Mouse (Mus musculus) C2C12 (cell line): ENCODE measurements at regions not wholly inside any gene's neighbourhood (a gene's known extent, or its start where the extent isn't known, plus 50 kb on each side); places are given as distances from the start of the nearest gene placed in this dataset.

Experiments used
- H3K27me3 ChIP-seq: one replicate; pipeline ENCODE4 v1.6.1; 2011; ENCODE audit not compliant: control insufficient read depth, insufficient read depth, insufficient read length
- H3K36me3 ChIP-seq: one replicate; pipeline ENCODE4 v1.6.1; 2011; ENCODE audit not compliant: control insufficient read depth, insufficient read depth
- H3K4me3 ChIP-seq: one replicate; pipeline ENCODE4 v1.5.1; 2011; ENCODE audit warnings: mild to moderate bottlenecking, control low read depth; ENCODE audit not compliant: poor library complexity, insufficient read depth, severe bottlenecking
- H3K79me2 ChIP-seq: one replicate; pipeline ENCODE4 v1.6.1; 2011; ENCODE audit not compliant: control insufficient read depth, insufficient read depth
- H3K79me3 ChIP-seq: one replicate; pipeline ENCODE4 v1.6.1; 2011; ENCODE audit warnings: low read depth, control low read depth
- H3ac ChIP-seq: one replicate; pipeline ENCODE3; 2011; ENCODE audit warnings: low read depth; ENCODE audit not compliant: control insufficient read depth, insufficient read length
- CEBPB ChIP-seq: IDR thresholded peaks from one replicate; pipeline ENCODE4 v1.6.1; 2011; ENCODE audit warnings: low read depth, mild to moderate bottlenecking, control low read depth, moderate library complexity
- CTCF ChIP-seq: IDR thresholded peaks from one replicate; pipeline ENCODE4 v1.5.1; 2011; ENCODE audit not compliant: control insufficient read depth, insufficient read depth, insufficient read length
- FOSL1 ChIP-seq: IDR thresholded peaks from one replicate; pipeline ENCODE4 v1.8.0; 2011; ENCODE audit warnings: mild to moderate bottlenecking, low read length; ENCODE audit not compliant: poor library complexity, insufficient read depth, severe bottlenecking
- MAX ChIP-seq: IDR thresholded peaks from one replicate; pipeline ENCODE4 v1.6.1; 2011; ENCODE audit warnings: mild to moderate bottlenecking, control low read depth
- MYOD1 ChIP-seq: IDR thresholded peaks from one replicate; pipeline ENCODE4 v1.6.1; 2011; ENCODE audit warnings: low read depth; ENCODE audit not compliant: control insufficient read depth, insufficient read length
- MYOG ChIP-seq: IDR thresholded peaks from one replicate; pipeline ENCODE4 v1.6.1; 2011; ENCODE audit not compliant: control insufficient read depth, insufficient read length; ENCODE audit errors: extremely low read depth
- USF1 ChIP-seq: IDR thresholded peaks from one replicate; pipeline ENCODE4 v1.6.1; 2011; ENCODE audit warnings: low read depth, mild to moderate bottlenecking, control low read depth, moderate library complexity

- no peaks in the 10 kb centered on the region for H3K27me3 ChIP-seq
- no peaks in the 10 kb centered on the region for H3K36me3 ChIP-seq
- TF ChIP-seq CTCF, result no peak
- TF ChIP-seq MYOG, result no peak
- TF ChIP-seq MYOD1, result no peak
- no peak for TF ChIP-seq USF1
- no peak for TF ChIP-seq CEBPB
- TF ChIP-seq MAX, result no peak
- TF ChIP-seq FOSL1, result no peak
- no peak overlapping the region for H3K4me3 ChIP-seq
- no peaks in the 10 kb centered on the region for H3K79me3 ChIP-seq
- no peaks in the 10 kb centered on the region for H3K79me2 ChIP-seq
- H3ac ChIP-seq, result no peak overlapping the region
These were observed 127.0 kb upstream of the Med14 start for GRCm38 (mm10) chrX:12888708-12889481.

- Histone ChIP-seq H3ac (no peak overlapping the region), H3K79me2 (no peaks in the 10 kb centered on the region), H3K27me3 (no peaks in the 10 kb centered on the region), H3K36me3 (no peaks in the 10 kb centered on the region), H3K4me3 (no peak overlapping the region), H3K79me3 (no peaks in the 10 kb centered on the region)
- TF ChIP-seq USF1 (no peak), MYOG (no peak), CTCF (no peak), CEBPB (no peak), MYOD1 (no peak)
These were observed 126.3 kb upstream of the Med14 start for GRCm38 (mm10) chrX:12888010-12888707.

GRCm38 (mm10) chrX:12887516-12887915 is 125.6 kb upstream of the Med14 start:
- Histone ChIP-seq H3K4me3 (no peak overlapping the region), H3K27me3 (no peaks in the 10 kb centered on the region), H3ac (no peak overlapping the region), H3K36me3 (no peaks in the 10 kb centered on the region), H3K79me2 (no peaks in the 10 kb centered on the region), H3K79me3 (no peaks in the 10 kb centered on the region)
- TF ChIP-seq MAX, result no peak
- no peak for TF ChIP-seq MYOD1
- TF ChIP-seq USF1, result no peak
- no peak for TF ChIP-seq FOSL1
- TF ChIP-seq MYOG, result no peak
- TF ChIP-seq CTCF, result no peak
- TF ChIP-seq CEBPB, result no peak

GRCm38 (mm10) chrX:12886160-12887048 is 124.5 kb upstream of the Med14 start:
- H3K27me3 ChIP-seq, result no peaks in the 10 kb centered on the region
- H3K36me3 ChIP-seq, result no peaks in the 10 kb centered on the region
- H3ac ChIP-seq, result no peak overlapping the region
- H3K79me3 ChIP-seq, result no peaks in the 10 kb centered on the region
- H3K4me3 ChIP-seq, result no peak overlapping the region
- no peaks in the 10 kb centered on the region for H3K79me2 ChIP-seq
- no peak for TF ChIP-seq MYOG
- TF ChIP-seq USF1, result no peak
- TF ChIP-seq MYOD1, result no peak
- no peak for TF ChIP-seq MAX
- no peak for TF ChIP-seq CTCF
- TF ChIP-seq CEBPB, result no peak
- TF ChIP-seq FOSL1, result no peak

GRCm38 (mm10) chrX:12879233-12879632 is 117.4 kb upstream of the Med14 start:
- H3ac ChIP-seq, result no peak overlapping the region
- no peaks in the 10 kb centered on the region for H3K27me3 ChIP-seq
- no peaks in the 10 kb centered on the region for H3K79me3 ChIP-seq
- TF ChIP-seq MYOD1 (no peak), MAX (no peak)
- no peaks in the 10 kb centered on the region for H3K36me3 ChIP-seq
- no peak overlapping the region for H3K4me3 ChIP-seq
- no peaks in the 10 kb centered on the region for H3K79me2 ChIP-seq

GRCm38 (mm10) chrX:12877506-12877905 is 115.6 kb upstream of the Med14 start:
- Histone ChIP-seq H3K4me3 (no peak overlapping the region), H3ac (no peak overlapping the region), H3K27me3 (no peaks in the 10 kb centered on the region), H3K79me2 (no peaks in the 10 kb centered on the region), H3K36me3 (no peaks in the 10 kb centered on the region), H3K79me3 (no peaks in the 10 kb centered on the region)
- TF ChIP-seq CEBPB (no peak), MYOG (no peak), MYOD1 (no peak), MAX (no peak), USF1 (no peak), FOSL1 (no peak), CTCF (no peak)
